Mouse (Mus musculus) kidney, postnatal 4 days (tissue): ENCODE results near the gene Fam214a.
"Not testable (repeated sequence)": the region's sequence is repeated elsewhere in the genome, so short reads cannot be mapped to it uniquely, and the experiment has no call there.

Source experiments
- DNase-seq, 2 experiments: peaks; one replicate each; pipeline ENCODE4 v3.0.0; 2021; ENCODE audit warnings: mixed read lengths in 2 of 2

Fam214a gene

DNA sequence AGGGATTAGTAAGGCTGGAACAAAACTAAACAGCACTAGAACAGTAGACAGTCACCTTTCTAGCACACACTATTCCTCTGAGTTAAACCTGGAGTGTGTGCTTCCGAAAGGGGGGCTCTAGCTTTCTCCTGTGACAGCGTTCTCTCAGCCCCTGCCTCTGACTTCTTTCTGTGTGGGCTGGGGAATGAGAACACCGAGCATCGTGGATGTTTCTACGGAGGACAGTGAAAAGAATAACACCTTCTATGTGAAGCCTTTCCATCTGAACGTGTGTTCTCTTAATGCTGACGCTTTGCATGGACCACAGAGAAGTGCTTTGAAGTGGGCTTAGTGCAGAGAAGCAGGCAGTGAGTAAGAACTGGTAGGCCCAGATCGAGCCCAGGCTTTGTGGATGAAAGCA lies 29.5 kb downstream of the Fam214a start:
- no peak for DNase-seq

DNA sequence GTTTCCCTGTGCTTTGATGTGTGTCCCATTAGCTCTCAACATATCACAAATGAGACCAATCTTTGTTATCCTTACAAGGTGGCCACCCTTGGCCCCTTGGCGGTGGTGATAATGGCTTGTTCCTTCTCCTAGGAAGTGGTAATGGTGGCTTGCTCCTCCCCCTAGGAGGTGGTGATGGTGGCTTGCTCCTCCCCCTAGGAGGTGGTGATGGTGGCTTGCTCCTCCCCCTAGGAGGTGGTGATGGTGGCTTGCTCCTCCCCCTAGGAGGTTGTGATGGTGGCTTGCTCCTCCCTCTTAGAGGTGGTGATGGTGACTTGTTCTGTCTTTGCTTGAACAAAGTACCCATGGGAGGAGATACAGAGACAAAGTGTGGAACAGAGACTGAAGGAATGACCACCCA lies 30.0 kb downstream of the Fam214a start:
- not testable (repeated sequence) for DNase-seq

DNA sequence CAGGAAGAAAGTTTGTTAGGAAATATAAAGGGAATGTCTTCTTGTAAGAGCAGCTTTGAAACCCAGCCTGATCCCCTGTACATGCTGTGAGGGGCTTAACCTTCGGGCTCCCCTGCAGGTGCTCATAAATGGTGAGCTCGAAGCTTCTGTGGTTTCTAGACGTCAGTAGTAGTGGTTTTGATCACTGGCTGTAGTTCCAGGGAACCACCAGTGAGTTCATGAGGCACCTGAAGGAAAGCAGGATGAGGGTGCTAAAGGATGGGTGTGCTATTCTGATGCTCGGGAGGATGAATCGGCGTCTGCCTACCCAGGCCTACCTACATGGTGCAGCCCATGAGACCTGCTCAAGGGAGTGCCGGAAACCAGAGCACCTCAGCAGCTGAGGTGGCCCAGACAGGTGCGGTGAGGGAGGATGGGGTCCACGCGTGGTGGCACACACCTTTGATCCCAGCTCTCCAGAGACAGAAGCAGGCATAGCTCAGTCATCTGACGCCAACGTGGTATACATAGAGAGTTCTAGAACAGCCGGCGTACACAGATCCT lies 32.6 kb downstream of the Fam214a start:
- DNase-seq: no peak

DNA sequence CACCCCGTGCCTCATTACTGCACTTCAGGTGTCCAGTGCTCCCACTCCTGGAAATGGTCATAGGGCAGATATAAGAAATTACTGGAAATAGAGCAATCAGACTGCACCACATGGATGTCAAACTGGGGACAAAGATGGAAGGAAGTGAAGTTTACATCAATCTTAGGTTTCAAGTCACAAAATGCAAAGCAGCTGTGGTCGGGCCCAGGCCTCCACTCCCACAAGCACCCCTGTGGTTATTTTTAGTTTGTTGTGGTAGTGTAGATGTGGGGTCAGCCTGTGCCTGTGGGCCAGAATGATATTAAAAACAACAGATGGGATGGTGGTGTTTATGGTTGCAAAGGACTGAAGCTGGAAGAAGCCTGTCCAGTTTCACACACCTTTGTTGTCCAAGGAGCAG lies 33.1 kb downstream of the Fam214a start:
- no peak for DNase-seq

DNA sequence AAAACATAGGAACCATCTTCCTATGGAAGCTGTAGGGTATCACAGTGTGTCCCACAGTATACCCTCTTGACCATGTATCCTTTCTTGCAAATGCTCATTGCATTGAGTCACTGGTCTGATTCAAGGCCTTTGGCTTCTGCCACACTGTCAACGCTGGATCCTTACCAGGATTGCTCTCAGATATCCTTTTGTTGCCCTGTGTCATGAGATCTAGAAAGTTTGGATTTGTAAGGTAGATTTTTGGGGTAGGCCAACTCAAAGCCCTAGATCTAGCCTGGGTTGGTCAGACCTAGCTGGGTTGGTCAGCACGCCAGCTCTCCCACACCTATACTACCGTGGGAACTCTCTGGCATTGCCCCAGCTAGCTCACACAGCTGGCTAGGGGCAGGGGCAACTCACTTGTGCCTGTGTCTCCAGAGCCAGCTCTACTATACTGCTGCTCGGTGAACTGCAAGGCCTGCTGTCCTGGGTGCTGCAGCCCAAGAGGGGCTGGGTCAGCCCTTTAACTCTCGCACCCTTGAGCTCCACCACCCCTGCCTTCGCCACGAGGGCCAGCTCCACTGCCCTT lies 36.3 kb downstream of the Fam214a start:
- no peak for DNase-seq

DNA sequence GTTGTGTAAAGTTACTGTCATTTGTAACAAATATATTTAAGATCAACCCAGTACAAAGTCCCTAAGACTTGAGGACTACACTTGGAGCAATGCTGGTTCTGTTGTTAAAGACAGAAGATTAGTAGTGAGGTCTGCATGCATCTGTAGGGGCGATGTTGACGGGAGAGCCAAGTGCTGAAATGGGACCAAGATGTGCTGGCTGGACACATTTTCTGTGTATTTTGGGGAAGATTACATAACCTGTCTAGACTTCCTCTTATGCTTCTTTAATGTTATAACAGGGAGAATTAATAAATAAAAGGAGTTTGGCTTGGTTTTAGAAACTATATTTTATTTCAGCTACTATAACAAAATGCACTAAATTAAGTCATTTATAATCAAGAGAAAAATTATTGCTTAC lies 37.3 kb downstream of the Fam214a start:
- no peak for DNase-seq

DNA sequence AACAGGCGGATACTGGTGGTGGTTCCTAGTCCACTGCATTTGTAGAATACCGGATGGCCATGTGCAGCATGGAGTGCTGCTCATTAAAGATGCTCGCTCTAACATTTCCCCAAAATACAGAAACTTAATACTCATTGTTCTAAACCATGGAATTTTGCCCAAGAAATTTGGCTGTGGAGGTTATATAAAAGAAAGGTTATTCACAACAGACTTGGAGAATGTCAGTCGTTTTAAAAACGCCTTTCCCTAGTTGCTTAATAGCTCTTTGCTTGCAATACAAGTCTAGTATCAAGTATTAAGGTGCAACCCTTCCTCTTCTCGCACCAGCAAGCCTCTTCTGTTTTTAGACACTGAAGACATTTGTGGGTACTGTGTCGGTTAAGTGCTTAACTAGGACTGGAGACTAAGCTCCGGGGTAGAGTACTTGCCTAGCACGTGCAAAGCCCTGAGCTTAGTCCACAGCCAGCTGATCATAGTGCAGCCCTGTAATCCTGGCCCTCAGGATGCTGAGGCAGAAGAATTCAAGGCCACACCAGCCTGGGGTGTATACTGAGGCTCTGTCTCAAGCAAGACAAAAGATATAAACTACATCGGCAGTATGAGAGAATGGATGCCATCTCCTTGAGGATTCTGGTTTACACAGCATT lies 42.0 kb downstream of the Fam214a start:
- no peak for DNase-seq

DNA sequence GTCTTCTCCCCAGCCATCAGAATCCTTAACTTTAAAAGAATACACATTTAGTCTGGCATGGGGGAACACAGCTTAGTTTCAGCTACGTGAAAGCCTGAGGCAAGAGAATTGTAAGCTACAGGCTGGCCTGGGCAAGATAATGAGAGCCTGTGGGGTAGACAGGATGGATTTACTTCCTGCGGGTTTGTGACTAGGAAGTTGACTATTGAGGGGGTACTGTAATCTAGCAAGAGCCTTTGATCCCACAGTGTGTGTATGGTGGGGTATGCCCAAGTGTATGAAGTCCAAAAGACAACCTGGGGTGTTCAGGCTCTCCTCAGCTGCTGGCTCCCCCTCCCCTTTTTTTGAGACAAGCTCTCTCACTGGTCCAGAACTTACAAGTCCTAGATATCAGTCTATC lies 43.7 kb downstream of the Fam214a start:
- DNase-seq: no peak

DNA sequence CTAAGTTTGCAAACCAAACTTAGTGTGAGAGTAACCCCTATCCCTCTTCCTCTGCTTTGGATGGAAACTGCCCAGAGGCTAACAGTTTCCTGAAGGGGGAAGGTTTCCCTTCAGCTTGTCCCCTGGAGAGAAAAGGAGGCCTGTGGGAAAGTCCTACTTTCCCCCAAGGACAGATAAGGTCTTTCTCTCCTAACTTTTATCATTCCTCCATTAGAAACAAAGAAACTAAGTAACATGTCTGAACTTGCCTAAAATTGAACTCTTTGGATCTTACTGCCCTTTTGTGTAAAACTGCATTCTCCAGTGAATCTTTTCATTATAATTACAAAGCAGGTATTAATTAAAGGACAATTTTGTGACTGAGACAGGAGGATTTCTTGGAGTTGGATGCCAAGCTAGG lies 45.3 kb downstream of the Fam214a start:
- no peak for DNase-seq

DNA sequence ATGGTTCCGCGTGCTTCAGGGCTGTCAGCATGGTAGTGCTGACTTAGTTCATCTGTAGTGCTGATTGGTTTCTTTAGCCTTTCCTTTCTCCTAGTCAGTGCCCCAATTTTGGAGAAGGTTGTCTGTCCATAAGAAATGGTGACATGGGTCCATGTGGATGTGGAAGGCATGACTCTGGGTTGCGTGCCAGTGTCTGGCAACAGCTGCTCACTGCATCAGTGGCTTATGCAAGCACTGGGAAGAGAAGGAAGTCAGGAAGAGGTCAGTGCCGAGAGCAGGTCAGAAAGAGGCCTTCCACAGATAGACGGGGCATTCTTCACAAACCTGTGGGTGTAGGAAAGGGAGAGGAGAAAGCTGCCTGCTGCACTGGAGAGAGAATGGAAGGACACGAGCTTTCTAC lies 48.3 kb downstream of the Fam214a start:
- DNase-seq: no peak

DNA sequence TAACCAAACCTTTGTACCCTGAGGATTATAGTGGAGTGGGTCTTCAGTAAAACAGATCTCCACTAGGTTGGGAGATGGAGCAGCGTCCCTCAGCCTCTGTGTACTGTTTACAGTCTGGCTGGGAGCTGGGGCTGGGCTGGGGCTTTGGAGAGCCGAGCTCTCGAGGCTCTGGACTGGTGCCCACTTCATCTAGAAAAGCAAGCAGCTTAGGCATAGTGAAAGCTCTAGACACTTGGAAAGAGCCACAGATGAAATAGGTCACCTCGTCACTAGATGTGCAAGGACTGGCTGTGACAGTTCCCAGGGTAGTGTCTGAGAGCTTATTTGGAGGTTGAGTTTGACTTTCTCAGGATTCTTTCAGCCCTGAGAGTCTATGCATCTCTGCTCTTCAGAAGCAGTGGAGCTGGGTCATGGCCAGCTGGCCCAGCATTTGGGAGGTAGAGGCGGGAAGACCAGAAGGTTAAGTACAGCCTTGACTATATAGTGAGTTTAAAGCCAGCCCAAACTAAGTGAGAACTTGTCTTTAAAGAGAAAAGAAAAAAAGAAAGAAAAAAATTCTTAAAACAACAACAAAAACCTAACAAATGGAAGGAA lies 49.0 kb downstream of the Fam214a start:
- DNase-seq: peak; percentile 56 to 59

DNA sequence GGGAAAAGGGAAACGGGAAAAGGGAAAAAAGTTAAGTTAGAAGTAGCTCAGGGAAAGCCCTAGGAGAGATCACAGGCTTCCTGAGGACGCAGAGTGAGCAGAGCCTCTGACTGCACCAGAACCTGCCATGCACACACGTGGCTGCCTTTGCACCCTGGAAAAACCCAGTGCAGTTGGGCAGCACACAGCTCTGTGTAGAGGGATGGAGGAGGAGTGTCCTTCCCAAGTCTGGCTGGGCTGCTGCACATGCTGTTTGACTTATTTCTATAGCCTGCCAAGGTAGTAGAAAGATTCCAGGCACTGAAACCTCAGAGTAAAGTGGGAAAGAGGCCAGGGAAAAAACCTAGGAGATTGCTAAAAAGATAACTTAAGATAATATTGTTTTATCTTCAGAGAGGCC lies 49.6 kb downstream of the Fam214a start:
- no peak for DNase-seq

DNA sequence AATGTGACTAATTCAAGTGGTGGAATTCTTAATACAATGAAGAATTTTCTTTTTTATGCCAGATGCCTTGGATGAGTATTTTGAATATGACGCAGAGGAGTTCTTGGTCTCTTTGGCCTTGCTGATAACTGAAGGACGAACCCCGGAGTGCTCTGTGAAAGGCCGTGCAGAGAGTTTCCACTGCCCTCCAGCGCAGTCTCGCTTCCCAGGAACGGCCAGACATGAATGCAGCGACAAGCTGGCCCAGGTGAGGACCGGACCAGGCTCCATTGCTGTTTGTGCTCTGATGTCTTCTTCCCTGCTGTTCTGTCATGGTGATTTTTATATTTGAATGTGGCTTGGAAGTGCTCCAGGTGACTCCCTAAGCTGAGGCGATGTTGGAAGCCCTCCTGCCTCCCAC lies 51.5 kb downstream of the Fam214a start:
- DNase-seq: no peak

DNA sequence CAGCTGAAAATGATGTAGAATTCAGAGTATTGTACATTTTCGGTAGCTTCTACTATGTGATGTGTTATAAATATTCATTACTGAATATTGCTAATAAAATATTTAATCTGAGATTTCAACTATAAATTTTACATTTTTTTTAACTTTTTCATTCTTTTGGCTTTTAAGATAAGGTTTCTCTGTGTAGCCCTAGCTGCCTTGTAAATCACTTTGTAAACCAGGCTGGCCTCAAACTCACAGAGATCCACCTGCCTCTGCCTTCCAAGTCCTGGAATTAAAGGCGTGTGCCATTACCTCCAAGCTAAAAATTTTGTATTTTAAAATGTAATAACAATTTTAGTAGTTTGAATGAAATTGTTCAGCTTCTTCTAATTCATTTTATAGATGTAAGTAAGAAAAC lies 63.9 kb downstream of the Fam214a start:
- no peak for DNase-seq

DNA sequence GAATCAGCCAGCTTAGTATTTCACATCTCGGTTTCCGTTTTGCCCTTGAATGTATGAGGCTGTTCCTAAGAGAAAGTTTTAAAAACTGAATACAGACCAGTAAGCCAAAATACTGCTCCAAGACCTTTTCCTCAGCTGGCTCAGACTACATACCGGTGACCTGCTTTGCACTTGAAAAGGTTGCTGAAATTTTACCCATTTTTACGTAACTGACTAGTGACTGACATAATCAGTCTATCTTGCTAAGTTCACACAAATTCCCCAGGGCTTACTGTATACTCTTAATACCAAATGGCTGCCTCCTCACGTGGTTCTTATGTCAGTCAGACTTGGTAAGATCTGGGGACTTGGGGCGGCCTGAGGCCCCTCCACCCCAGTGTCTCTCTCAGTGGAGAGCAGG lies 66.5 kb downstream of the Fam214a start:
- DNase-seq: no peak

DNA sequence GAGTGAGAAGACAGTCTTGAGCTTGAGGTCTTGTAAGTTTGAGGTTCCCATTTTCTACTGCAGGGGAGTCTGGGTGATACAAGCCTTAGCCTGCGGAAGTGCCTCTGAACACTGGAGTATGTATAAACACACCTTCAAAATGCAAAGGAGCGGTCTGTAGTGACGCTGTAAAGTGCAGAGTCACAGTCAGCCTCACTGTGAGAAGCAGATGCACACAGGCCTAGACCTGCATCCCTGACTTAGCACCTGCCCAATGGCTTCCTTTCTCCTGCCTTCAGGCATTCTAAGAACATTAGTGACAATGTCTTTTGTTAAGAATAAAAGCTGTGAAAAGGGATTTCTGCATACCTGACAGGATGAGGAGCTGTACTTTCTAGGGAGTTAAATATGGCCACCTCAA lies 66.9 kb downstream of the Fam214a start:
- DNase-seq: no peak

DNA sequence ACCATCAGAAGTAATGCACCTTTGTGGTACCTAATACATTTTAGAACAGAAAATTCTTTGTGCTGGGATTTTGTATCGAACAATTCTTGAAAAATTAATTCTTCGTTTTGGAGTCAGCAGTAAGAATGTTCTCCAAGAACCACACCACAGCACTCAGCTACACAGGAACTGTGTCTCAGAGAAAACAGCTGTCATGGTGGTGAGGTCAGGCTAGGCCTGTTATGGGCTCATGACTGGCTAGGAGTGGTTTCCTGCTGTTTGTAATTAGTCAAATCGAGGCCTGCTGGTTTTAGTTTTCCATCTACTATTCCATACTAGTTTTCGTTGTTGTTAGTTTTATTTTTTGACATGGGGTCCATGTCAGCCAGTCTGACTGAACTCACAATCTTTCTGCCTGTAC lies 67.9 kb downstream of the Fam214a start:
- DNase-seq: no peak

DNA sequence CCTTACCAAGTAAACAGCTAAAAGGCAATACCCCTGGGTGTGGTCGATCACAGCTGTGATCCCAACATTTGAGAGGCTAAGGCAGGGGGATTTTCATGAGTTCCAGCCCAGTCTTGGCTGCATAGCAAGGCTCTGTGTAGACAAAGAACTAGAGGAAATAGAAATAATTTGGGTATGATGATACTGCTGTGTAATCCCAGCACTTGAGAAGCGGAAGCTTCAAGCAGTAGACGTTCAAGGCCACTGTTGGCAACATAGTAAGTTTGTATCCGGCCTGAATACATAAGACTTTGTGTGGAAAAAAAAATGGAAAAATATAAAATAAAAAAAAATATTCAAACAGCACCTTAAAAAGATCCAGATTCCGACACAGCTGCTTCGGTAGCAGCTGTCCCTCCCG lies 69.9 kb downstream of the Fam214a start:
- no peak for DNase-seq

DNA sequence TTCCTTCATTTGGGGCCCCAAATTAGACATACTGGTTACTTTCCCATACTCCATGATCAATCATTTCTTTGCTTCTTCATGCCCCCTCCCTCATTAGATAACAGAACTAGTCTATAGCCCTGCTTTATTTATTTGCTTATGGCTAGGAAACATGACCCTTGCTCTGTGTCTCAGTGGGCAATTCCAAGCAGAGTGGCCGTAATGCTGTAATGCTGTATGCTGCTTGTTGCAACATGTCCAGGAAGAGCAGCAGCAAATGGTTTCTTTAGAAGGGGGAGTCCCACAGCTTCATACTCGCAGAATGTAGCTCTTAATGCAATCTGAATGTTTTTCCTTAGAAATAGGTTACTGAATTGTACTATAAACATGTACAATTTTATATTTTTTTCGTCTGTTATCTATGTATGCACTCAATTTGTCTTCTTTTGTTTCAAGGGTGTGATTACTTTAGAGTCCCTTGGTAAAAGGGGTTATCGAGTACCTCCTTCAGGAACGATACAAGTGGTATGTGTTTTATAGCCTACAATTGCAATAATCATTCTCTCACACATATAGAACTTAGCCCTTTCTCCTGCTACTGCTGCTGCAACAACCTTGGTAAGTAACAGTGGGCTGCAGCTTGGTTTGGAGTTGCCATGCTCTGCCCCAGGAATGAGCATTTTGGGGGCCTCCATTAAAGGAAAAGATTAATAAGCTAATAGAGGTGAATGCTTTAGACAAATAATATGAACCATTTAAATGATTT lies 70.6 kb downstream of the Fam214a start:
- no peak for DNase-seq

DNA sequence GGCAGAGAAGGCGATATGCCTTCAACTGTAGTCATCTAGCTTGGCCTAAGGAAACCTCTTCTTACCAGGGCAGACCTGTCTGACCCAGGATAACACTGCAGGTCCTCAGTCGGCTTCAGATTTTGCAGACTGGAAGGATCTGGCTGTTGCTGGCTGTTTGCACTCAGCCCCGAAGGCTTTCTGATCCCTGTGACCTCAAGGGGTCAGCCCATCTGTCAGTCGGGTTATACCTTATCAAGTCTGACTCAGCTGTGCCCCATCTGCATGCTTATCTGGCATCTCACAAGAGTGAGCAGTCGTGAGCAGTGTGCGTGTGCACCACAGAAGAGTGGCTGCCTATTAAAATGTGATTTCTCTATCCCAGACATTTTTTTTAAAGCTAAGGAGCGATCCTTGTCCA lies 71.4 kb downstream of the Fam214a start:
- DNase-seq: no peak

DNA sequence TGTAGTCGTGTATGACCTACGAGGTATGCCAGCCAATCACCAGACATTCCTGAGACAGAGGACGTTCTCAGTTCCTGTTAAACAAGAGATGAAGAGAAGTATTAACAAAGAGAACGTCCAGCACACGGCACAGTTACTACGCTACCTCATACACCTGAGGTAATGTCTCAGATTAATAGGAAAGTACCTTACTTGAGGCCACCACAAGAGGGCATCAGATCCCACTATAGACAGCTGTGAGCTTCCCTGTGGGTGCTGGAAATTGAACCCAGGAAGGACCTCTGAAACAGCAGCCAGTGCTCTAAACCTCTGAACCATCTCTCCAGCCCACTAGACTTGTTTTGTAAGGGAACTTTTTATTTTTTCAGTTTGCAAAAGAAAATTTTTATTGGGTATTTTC lies 73.0 kb downstream of the Fam214a start:
- no peak for DNase-seq

DNA sequence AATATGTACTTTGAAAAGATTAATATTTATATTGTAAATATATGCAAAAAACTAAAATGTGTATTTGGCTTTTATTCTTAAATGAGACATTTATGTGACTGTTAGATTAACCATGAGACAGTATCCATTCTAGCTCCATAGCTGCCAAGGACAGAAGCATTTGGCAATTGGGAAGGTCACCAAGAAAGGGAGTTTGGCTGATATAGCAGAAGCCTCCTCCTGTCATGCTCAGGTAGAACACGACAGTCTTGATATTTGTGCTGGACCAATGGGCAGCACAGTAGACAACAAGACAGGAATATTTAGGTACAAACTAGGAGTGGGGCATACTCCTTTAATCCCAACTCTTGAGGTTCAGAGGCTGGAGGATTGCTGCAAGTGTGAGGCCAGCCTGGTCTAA lies 79.7 kb downstream of the Fam214a start:
- DNase-seq: no peak

DNA sequence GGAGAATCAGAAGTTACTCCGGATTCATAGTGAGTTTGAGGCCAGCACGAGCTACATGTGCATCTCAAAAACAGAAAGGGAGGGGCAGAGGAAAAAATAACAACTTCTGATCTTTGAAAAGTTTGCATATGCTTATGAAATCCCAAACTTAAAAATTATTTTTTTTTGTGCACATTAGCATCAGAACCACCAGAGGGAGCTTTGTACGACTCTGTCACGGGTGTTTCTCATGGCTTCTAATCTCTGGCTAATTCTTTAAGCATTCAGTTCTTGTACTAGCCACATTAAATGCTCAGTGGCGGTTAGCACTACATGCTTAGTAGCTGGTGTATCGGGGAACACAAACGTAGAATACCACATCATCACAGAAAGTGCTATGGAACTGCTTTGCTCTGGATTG lies 80.5 kb downstream of the Fam214a start:
- DNase-seq: no peak

DNA sequence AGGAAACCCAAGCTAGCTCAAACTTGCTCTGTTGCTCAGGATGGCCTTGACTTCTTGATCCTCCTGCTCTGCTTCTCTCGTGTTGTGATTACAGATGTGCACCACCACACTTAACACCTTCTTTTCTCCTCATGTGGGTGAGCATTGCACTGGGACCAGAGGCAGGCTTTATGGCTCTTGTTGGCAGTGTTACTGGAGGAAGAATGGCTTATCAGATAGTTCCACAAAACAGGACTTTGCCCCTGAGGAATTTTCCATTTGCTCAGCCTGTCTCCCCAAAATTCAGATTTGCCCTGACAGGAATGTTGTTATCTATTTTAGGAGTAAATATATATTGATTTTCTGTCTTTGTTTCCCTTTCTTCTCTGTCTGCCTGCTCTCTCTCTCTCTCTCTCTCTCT lies 82.0 kb downstream of the Fam214a start:
- no peak for DNase-seq
